Mouse (Mus musculus) heart, embryonic 15.5 days (tissue): ENCODE data around the gene Cplx2. TPM values are rescaled to one million over a fixed set of nuclear protein-coding genes. Genes with fewer than 3 reads are reported as not detected.

ENCODE experiments used
- ATAC-seq: fragments of 200-750 bp; cut with Nextera tagmentation; replicated peaks from 2 replicates; pipeline ENCODE4 v1.8.0; 2017; ENCODE audit warnings: low read depth, moderate TSS enrichment; ENCODE audit not compliant: insufficient number of reproducible peaks, insufficient read depth, low FRiP score
- H3K27ac ChIP-seq: fragments of 300-500 bp; sonication (generic); 2 replicates; pipeline ENCODE4 v1.5.1; 2015; ENCODE audit warnings: mild to moderate bottlenecking, inconsistent platforms
- H3K27me3 ChIP-seq: fragments of 300-500 bp; sonication (generic); 2 replicates; pipeline ENCODE4 v1.6.1; 2015; ENCODE audit warnings: inconsistent platforms
- H3K36me3 ChIP-seq: fragments of 300-500 bp; sonication (generic); 2 replicates; pipeline ENCODE4 v1.6.1; 2015; ENCODE audit warnings: mild to moderate bottlenecking, inconsistent platforms
- H3K4me1 ChIP-seq: fragments of 300-500 bp; sonication (generic); replicated peaks from 2 replicates; pipeline ENCODE4 v1.6.1; 2015; ENCODE audit warnings: inconsistent platforms
- H3K4me2 ChIP-seq: fragments of 300-500 bp; sonication (generic); 2 replicates; pipeline ENCODE4 v1.6.1; 2015; ENCODE audit warnings: inconsistent platforms, mild to moderate bottlenecking, moderate library complexity
- H3K4me3 ChIP-seq: fragments of 300-500 bp; sonication (generic); 2 replicates; pipeline ENCODE4 v1.5.1; 2015; ENCODE audit warnings: mild to moderate bottlenecking, inconsistent platforms
- H3K9ac ChIP-seq: fragments of 300-500 bp; sonication (generic); 2 replicates; pipeline ENCODE4 v1.6.1; 2015; ENCODE audit warnings: mild to moderate bottlenecking, inconsistent platforms
- H3K9me3 ChIP-seq: fragments of 300-500 bp; sonication (generic); replicated peaks from 2 replicates; pipeline ENCODE4 v1.6.1; 2016; ENCODE audit warnings: inconsistent platforms
- WGBS: fragments of 180-500 bp; shearing (Covaris S2); methylation state at CpG from one replicate; pipeline ENCODE4 v1.1.7; 2015; ENCODE audit warnings: mixed read lengths; 5-methylcytosine and 5-hydroxymethylcytosine counted together
- polyA plus RNA-seq: library from polyadenylated mRNA; unstranded; fragments of >200 nt; fragmentation: Nextera tagmentation; extraction: Ambion mirVana; gene quantifications from 2 replicates; pipeline ENCODE4 v1.2.1, GENCODE M21; 2015

The Cplx2 gene
- 1.9 and 2.2 TPM in 2 replicates for polyA plus RNA-seq

GRCm38 (mm10) chr13:54371049-54371386, at the start of gene Cplx2:
TSS of gene Cplx2 (plus strand) at chr13:54371349.
- H3K4me1 ChIP-seq: peaks cover 19% of the 10 kb centered on the region
- no peak within 1 kb of the TSS for H3K9ac ChIP-seq
- H3K27ac ChIP-seq: no peak within 1 kb of the TSS
- WGBS: 2% methylated on average over 7 of the region's 7 CpGs
- H3K9me3 ChIP-seq: no peaks in the 10 kb centered on the region
- peaks cover 61% of the 10 kb centered on the region for H3K27me3 ChIP-seq
- H3K4me3 ChIP-seq: peak within 1 kb of the TSS; percentile 36
- no peaks in the 10 kb centered on the region for H3K36me3 ChIP-seq
- ATAC-seq: no peak
- peak within 1 kb of the TSS; percentile 62 for H3K4me2 ChIP-seq

- no peaks in the 10 kb centered on the region for H3K9me3 ChIP-seq
- H3K4me3 ChIP-seq: no peak overlapping the region
- WGBS: 38% methylated on average over 19 of the region's 19 CpGs
- H3K27ac ChIP-seq: no peak overlapping the region
- no peaks in the 10 kb centered on the region for H3K4me1 ChIP-seq
- no peak overlapping the region for H3K9ac ChIP-seq
- no peak overlapping the region for H3K4me2 ChIP-seq
- H3K36me3 ChIP-seq: no peaks in the 10 kb centered on the region
- 0 out of 2 replicates have a peak, but pooled peaks cover 5% of the 10 kb centered on the region for H3K27me3 ChIP-seq
- ATAC-seq: no peak
These were observed 48.5 kb upstream of the Cplx2 start for GRCm38 (mm10) chr13:54322396-54323306.

DNA sequence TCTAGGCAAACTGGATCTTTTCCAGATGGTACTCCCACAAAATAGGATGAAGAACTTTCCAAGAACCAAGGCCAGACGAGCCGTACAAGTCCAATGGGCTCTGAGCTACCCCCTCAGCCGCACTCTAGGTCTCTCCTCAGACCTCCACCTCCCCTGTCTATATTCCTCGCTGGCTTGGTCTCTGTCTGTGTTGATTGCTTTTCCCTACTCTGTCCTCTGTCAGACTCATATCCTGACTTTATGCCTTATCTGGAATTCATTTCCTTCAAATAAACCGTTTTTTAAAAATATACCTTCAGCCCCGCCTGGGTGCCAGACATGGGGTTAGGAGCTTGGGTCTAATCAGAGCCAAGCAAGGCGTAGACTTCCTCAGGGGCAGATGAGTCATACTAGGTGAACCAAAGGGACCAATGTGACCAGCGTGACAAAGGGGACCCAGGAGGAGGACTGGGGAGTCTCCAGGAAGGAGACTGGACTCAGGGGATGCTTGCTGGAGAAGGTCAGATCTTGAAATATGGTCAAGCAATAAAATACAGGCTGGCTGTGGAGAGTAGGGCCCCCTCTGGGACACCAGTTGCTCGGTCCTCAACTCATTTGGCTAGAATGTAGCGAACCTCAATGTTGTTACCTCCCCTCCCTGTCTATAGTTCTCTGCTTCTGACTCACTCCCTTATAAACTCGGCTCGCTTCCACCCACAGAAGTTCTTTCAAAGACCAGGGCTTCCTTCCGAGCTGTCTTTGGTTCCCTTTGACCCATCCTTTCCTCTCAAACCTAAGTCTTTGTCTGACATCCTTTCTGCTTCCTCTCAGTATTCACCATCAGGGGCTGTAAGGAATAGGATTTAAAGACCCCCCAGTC, 47.6 kb upstream of the Cplx2 start:
- 0 out of 2 replicates have a peak, but pooled peaks have one; percentile 16 for ATAC-seq
- Histone ChIP-seq H3K9me3 (no peaks in the 10 kb centered on the region), H3K27ac (no peak overlapping the region), H3K4me1 (no peaks in the 10 kb centered on the region), H3K27me3 (0 out of 2 replicates have a peak, but pooled peaks cover 5% of the 10 kb centered on the region), H3K9ac (no peak overlapping the region), H3K4me2 (no peak overlapping the region), H3K36me3 (no peaks in the 10 kb centered on the region), H3K4me3 (no peak overlapping the region)
- 60% methylated on average over 13 of the region's 13 CpGs for WGBS

- Histone ChIP-seq H3K27ac (no peak overlapping the region), H3K9me3 (no peaks in the 10 kb centered on the region), H3K4me1 (no peaks in the 10 kb centered on the region), H3K4me3 (no peak overlapping the region), H3K27me3 (0 out of 2 replicates have a peak, but pooled peaks cover 5% of the 10 kb centered on the region), H3K36me3 (no peaks in the 10 kb centered on the region), H3K9ac (no peak overlapping the region), H3K4me2 (no peak overlapping the region)
- 78% methylated on average over 2 of the region's 2 CpGs for WGBS
- ATAC-seq: no peak
These were observed 47.0 kb upstream of the Cplx2 start for GRCm38 (mm10) chr13:54324178-54324577.

- Histone ChIP-seq H3K4me1 (no peaks in the 10 kb centered on the region), H3K4me3 (no peak overlapping the region), H3K4me2 (no peak overlapping the region), H3K27ac (no peak overlapping the region), H3K9ac (no peak overlapping the region), H3K36me3 (no peaks in the 10 kb centered on the region), H3K9me3 (no peaks in the 10 kb centered on the region), H3K27me3 (0 out of 2 replicates have a peak, but pooled peaks cover 5% of the 10 kb centered on the region)
- WGBS: 65% methylated on average over 7 of the region's 7 CpGs
- ATAC-seq: no peak
These were observed 45.3 kb upstream of the Cplx2 start for GRCm38 (mm10) chr13:54325814-54326213.

- H3K9me3 ChIP-seq: no peaks in the 10 kb centered on the region
- no peak overlapping the region for H3K4me3 ChIP-seq
- no peaks in the 10 kb centered on the region for H3K36me3 ChIP-seq
- no peak overlapping the region for H3K27ac ChIP-seq
- H3K4me1 ChIP-seq: peaks cover 6% of the 10 kb centered on the region
- WGBS: 79% methylated on average over 6 of the region's 6 CpGs
- H3K9ac ChIP-seq: no peak overlapping the region
- no peak overlapping the region for H3K4me2 ChIP-seq
- 0 out of 2 replicates have a peak, but pooled peaks cover 5% of the 10 kb centered on the region for H3K27me3 ChIP-seq
- no peak for ATAC-seq
These were observed 44.3 kb upstream of the Cplx2 start for GRCm38 (mm10) chr13:54326686-54327447.

- H3K4me1 ChIP-seq: peaks cover 9% of the 10 kb centered on the region
- ATAC-seq: no peak
- no peaks in the 10 kb centered on the region for H3K36me3 ChIP-seq
- H3K27me3 ChIP-seq: 0 out of 2 replicates have a peak, but pooled peaks cover 5% of the 10 kb centered on the region
- H3K4me3 ChIP-seq: no peak overlapping the region
- no peak overlapping the region for H3K9ac ChIP-seq
- H3K9me3 ChIP-seq: no peaks in the 10 kb centered on the region
- WGBS: 85% methylated on average over 1 of the region's 1 CpGs
- H3K27ac ChIP-seq: no peak overlapping the region
- H3K4me2 ChIP-seq: no peak overlapping the region
These were observed 43.1 kb upstream of the Cplx2 start for GRCm38 (mm10) chr13:54328029-54328428.

GRCm38 (mm10) chr13:54328954-54329490, 42.1 kb upstream of the Cplx2 start:
- no peaks in the 10 kb centered on the region for H3K9me3 ChIP-seq
- WGBS: 69% methylated on average over 8 of the region's 8 CpGs
- no peaks in the 10 kb centered on the region for H3K36me3 ChIP-seq
- peaks cover 11% of the 10 kb centered on the region for H3K4me1 ChIP-seq
- no peak overlapping the region for H3K4me2 ChIP-seq
- ATAC-seq: no peak
- H3K9ac ChIP-seq: no peak overlapping the region
- no peak overlapping the region for H3K4me3 ChIP-seq
- no peak overlapping the region for H3K27ac ChIP-seq
- 0 out of 2 replicates have a peak, but pooled peaks cover 5% of the 10 kb centered on the region for H3K27me3 ChIP-seq

DNA sequence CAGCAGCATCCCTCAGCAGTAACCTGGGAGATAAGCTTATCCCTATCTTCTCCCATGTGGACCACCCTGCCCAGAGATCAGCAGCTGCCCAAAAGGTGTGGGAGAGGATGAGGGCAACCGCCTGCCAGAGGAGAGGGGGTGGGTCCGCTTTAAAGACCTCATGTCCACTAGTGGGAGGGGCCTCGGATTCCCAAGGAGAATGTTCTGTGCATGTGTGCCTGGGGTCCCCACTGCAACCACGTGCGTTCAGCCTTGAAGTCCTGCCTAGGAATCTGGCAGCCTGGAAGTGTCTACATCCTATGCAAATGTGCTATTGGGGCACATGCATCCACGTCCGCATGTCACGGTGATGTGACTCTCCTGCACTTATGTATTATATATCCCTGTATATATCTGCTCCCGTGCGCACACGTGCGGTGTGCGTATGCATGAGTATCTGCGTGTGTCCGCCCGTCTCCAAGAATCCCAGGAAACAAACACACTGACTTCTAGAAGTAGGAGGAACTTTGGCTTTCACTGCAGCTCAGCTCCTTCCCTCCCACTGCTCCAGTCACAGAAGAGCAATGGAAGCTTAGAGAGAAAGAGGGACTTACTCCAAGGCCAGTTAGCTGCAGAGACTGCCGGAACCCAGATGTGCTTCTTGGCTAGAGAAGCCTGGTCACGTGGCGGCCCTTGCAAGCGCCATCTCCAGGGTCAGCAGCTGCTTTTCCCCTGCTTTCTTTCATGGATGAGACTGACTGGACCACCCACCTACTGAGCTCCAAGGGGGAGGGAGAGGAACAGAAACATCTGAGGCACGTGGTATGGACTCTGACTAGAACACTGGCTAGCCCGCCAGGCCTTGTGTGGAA, 39.1 kb upstream of the Cplx2 start:
- no peaks in the 10 kb centered on the region for H3K9me3 ChIP-seq
- H3K4me2 ChIP-seq: no peak overlapping the region; the same call in 1 of the 2 replicates
- WGBS: 53% methylated on average over 22 of the region's 22 CpGs
- H3K4me1 ChIP-seq: peaks cover 11% of the 10 kb centered on the region
- no peak overlapping the region for H3K9ac ChIP-seq
- no peaks in the 10 kb centered on the region for H3K36me3 ChIP-seq
- peak; percentile 60 for ATAC-seq
- no peaks in the 10 kb centered on the region for H3K27me3 ChIP-seq
- H3K27ac ChIP-seq: peak overlapping the region; percentile 2; the same call in 1 of the 2 replicates
- no peak overlapping the region for H3K4me3 ChIP-seq

- H3K4me1 ChIP-seq: peaks cover 11% of the 10 kb centered on the region
- H3K9ac ChIP-seq: no peak overlapping the region
- H3K4me3 ChIP-seq: no peak overlapping the region
- H3K27me3 ChIP-seq: no peaks in the 10 kb centered on the region
- H3K9me3 ChIP-seq: no peaks in the 10 kb centered on the region
- H3K4me2 ChIP-seq: no peak overlapping the region
- 68% methylated on average over 8 of the region's 8 CpGs for WGBS
- no peak overlapping the region for H3K27ac ChIP-seq
- H3K36me3 ChIP-seq: no peaks in the 10 kb centered on the region
- no peak for ATAC-seq
These were observed 38.1 kb upstream of the Cplx2 start for GRCm38 (mm10) chr13:54332921-54333477.
